Mouse (Mus musculus): ENCODE data around the gene Dennd4c. TPM values are rescaled to one million over a fixed set of nuclear protein-coding genes. Genes with fewer than 3 reads are reported as not detected.

Dennd4c gene
- total and polyA plus RNA-seq, 2 experiments = 2.7 to 18.9 TPM

GRCm38 (mm10) chr4:86725175-86725574 is 23.2 kb upstream of the Dennd4c start:
- Histone ChIP-seq H3K27me3 (ENCODE audit: control insufficient read depth, insufficient read depth, low read length) (no peaks in the 10 kb centered on the region), H3K79me2 (ENCODE audit: control insufficient read depth, insufficient read depth, low read length) (no peaks in the 10 kb centered on the region), H3K9ac (ENCODE audit: low read depth, low read length) (no peak overlapping the region), H3K36me3 (ENCODE audit: control insufficient read depth, insufficient read depth, low read length) (no peaks in the 10 kb centered on the region), H3K4me3 (ENCODE audit: insufficient read depth, low read depth, low read length) (no peak overlapping the region), H3K27ac (replicated peaks; ENCODE audit: insufficient read depth, low read depth, low read length) (no peak overlapping the region), H3K4me1 (ENCODE audit: control insufficient read depth, insufficient read depth, low read length) (no peaks in the 10 kb centered on the region)
- DNase-seq (ENCODE audit: extremely low read depth, low read depth, low spot score) = peak; percentile 72
- WGBS = 9% methylated on average over 4 of the region's 4 CpGs
- TF ChIP-seq CTCF (IDR thresholded peaks at IDR 0.05; ENCODE audit: low read depth, low read length) (no peak), POLR2A (IDR thresholded peaks at IDR 0.05; ENCODE audit: extremely low read depth, insufficient read depth, low read length) (no peak)

- H3K9ac ChIP-seq (ENCODE audit: low read depth, low read length) = no peak overlapping the region
- no peaks in the 10 kb centered on the region for H3K27me3 ChIP-seq (ENCODE audit: control insufficient read depth, insufficient read depth, low read length)
- no peaks in the 10 kb centered on the region for H3K4me1 ChIP-seq (ENCODE audit: control insufficient read depth, insufficient read depth, low read length)
- H3K36me3 ChIP-seq (ENCODE audit: control insufficient read depth, insufficient read depth, low read length) = no peaks in the 10 kb centered on the region
- 95% methylated on average over 5 of the region's 5 CpGs for WGBS
- no peak overlapping the region for H3K4me3 ChIP-seq (ENCODE audit: insufficient read depth, low read depth, low read length)
- no peak overlapping the region for H3K27ac ChIP-seq (replicated peaks; ENCODE audit: insufficient read depth, low read depth, low read length)
- H3K79me2 ChIP-seq (ENCODE audit: control insufficient read depth, insufficient read depth, low read length) = no peaks in the 10 kb centered on the region
- no peak for TF ChIP-seq CTCF (IDR thresholded peaks at IDR 0.05; ENCODE audit: low read depth, low read length)
- no peak for DNase-seq (ENCODE audit: extremely low read depth, low read depth, low spot score)
Measured at GRCm38 (mm10) chr4:86726141-86726540, 22.2 kb upstream of the Dennd4c start.

- no peak for DNase-seq (ENCODE audit: extremely low read depth, low read depth, low spot score)
- Histone ChIP-seq H3K4me1 (ENCODE audit: control insufficient read depth, insufficient read depth, low read length) (no peaks in the 10 kb centered on the region), H3K4me3 (ENCODE audit: insufficient read depth, low read depth, low read length) (no peak overlapping the region), H3K79me2 (ENCODE audit: control insufficient read depth, insufficient read depth, low read length) (no peaks in the 10 kb centered on the region), H3K27ac (replicated peaks; ENCODE audit: insufficient read depth, low read depth, low read length) (no peak overlapping the region), H3K9ac (ENCODE audit: low read depth, low read length) (no peak overlapping the region), H3K36me3 (ENCODE audit: control insufficient read depth, insufficient read depth, low read length) (no peaks in the 10 kb centered on the region), H3K27me3 (ENCODE audit: control insufficient read depth, insufficient read depth, low read length) (no peaks in the 10 kb centered on the region)
- TF ChIP-seq CTCF (IDR thresholded peaks at IDR 0.05; ENCODE audit: low read depth, low read length) = no peak
- TF ChIP-seq POLR2A (IDR thresholded peaks at IDR 0.05; ENCODE audit: extremely low read depth, insufficient read depth, low read length) = no peak
- 61% methylated on average over 6 of the region's 6 CpGs for whole genome bisulfite sequencing
Measured at GRCm38 (mm10) chr4:86729829-86730228, 18.5 kb upstream of the Dennd4c start.

GRCm38 (mm10) chr4:86734088-86734841 is 14.1 kb upstream of the Dennd4c start:
- Histone ChIP-seq H3K27me3 (ENCODE audit: control insufficient read depth, insufficient read depth, low read length) (no peaks in the 10 kb centered on the region), H3K79me2 (ENCODE audit: control insufficient read depth, insufficient read depth, low read length) (no peaks in the 10 kb centered on the region), H3K4me1 (ENCODE audit: control insufficient read depth, insufficient read depth, low read length) (no peaks in the 10 kb centered on the region), H3K9ac (ENCODE audit: low read depth, low read length) (no peak overlapping the region), H3K36me3 (ENCODE audit: control insufficient read depth, insufficient read depth, low read length) (no peaks in the 10 kb centered on the region), H3K4me3 (ENCODE audit: insufficient read depth, low read depth, low read length) (no peak overlapping the region), H3K27ac (replicated peaks; ENCODE audit: insufficient read depth, low read depth, low read length) (no peak overlapping the region)
- WGBS = 91% methylated on average over 19 of the region's 19 CpGs
- DNase-seq (ENCODE audit: extremely low read depth, low read depth, low spot score) = no peak
- TF ChIP-seq POLR2A (IDR thresholded peaks at IDR 0.05; ENCODE audit: extremely low read depth, insufficient read depth, low read length) (no peak), CTCF (IDR thresholded peaks at IDR 0.05; ENCODE audit: low read depth, low read length) (no peak)

- no peaks in the 10 kb centered on the region for H3K4me1 ChIP-seq (ENCODE audit: control insufficient read depth, insufficient read depth, low read length)
- no peaks in the 10 kb centered on the region for H3K79me2 ChIP-seq (ENCODE audit: control insufficient read depth, insufficient read depth, low read length)
- WGBS = 81% methylated on average over 5 of the region's 5 CpGs
- H3K27me3 ChIP-seq (ENCODE audit: control insufficient read depth, insufficient read depth, low read length) = no peaks in the 10 kb centered on the region
- no peak overlapping the region for H3K27ac ChIP-seq (replicated peaks; ENCODE audit: insufficient read depth, low read depth, low read length)
- no peak for DNase-seq (ENCODE audit: extremely low read depth, low read depth, low spot score)
- no peak overlapping the region for H3K4me3 ChIP-seq (ENCODE audit: insufficient read depth, low read depth, low read length)
- H3K9ac ChIP-seq (ENCODE audit: low read depth, low read length) = no peak overlapping the region
- no peak for TF ChIP-seq CTCF (IDR thresholded peaks at IDR 0.05; ENCODE audit: low read depth, low read length)
- TF ChIP-seq POLR2A (IDR thresholded peaks at IDR 0.05; ENCODE audit: extremely low read depth, insufficient read depth, low read length) = no peak
- no peaks in the 10 kb centered on the region for H3K36me3 ChIP-seq (ENCODE audit: control insufficient read depth, insufficient read depth, low read length)
Measured at GRCm38 (mm10) chr4:86739308-86739993, 8.9 kb upstream of the Dennd4c start.

GRCm38 (mm10) chr4:86749361-86749841 is 1.0 kb downstream of the Dennd4c start:
- peak overlapping the region; percentile 79 for H3K4me3 ChIP-seq (ENCODE audit: insufficient read depth, low read depth, low read length)
- peaks cover 19% of the 10 kb centered on the region for H3K79me2 ChIP-seq (ENCODE audit: control insufficient read depth, insufficient read depth, low read length)
- peak overlapping the region; percentile 93 for H3K27ac ChIP-seq (replicated peaks; ENCODE audit: insufficient read depth, low read depth, low read length)
- peak; percentile 50 for DNase-seq (ENCODE audit: extremely low read depth, low read depth, low spot score)
- H3K36me3 ChIP-seq (ENCODE audit: control insufficient read depth, insufficient read depth, low read length) = no peaks in the 10 kb centered on the region
- peaks cover 10% of the 10 kb centered on the region; the same call in 1 of the 2 replicates for H3K4me1 ChIP-seq (ENCODE audit: control insufficient read depth, insufficient read depth, low read length)
- TF ChIP-seq CTCF (IDR thresholded peaks at IDR 0.05; ENCODE audit: low read depth, low read length) (no peak), POLR2A (IDR thresholded peaks at IDR 0.05; ENCODE audit: extremely low read depth, insufficient read depth, low read length) (no peak)
- H3K27me3 ChIP-seq (ENCODE audit: control insufficient read depth, insufficient read depth, low read length) = no peaks in the 10 kb centered on the region
- WGBS = 2% methylated on average over 13 of the region's 13 CpGs
- H3K9ac ChIP-seq (ENCODE audit: low read depth, low read length) = peak overlapping the region; percentile 90

All from liver, adult 2 months (tissue).